Mouse (Mus musculus): Measurements from ENCODE around the gene Zfp536.

DNA sequence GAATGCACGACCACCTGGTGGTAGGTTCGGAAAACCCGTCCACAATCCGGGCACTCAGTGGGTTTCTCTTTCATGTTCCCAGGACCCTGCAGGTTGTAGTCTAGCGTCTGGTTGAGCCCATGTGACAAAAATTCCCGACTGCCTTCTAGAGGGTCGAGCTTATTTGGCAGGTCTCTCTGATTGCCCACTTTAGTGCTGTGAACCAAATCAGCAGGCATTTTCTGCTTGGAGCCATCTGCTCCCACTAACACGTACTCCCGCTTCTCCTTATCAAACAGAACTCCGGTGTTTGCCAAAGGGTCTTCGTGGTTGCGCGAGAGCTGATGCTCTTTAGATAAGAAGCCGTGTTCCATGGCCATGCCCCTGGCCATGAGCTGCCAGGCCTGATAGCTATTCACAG, 205.4 kb downstream of the Zfp536 start:
- TF ChIP-seq POLR2A (IDR thresholded peaks at IDR 0.05; ENCODE audit: low read depth, low read length) (no peak), CTCF (IDR thresholded peaks at IDR 0.05; ENCODE audit: extremely low read depth, insufficient read length, insufficient replicate concordance, low read depth, low read length) (no peak)
